Mouse (Mus musculus) CH12.LX (cell line): Measurements from ENCODE around the gene Cald1.

Source experiments
- BHLHE40 ChIP-seq: IDR thresholded peaks from 2 replicates; pipeline ENCODE4 v1.6.1; 2011; ENCODE audit warnings: mild to moderate bottlenecking, low read depth, low read length, improper control_type of control experiment
- CTCF ChIP-seq, 2 experiments: IDR thresholded peaks in 1 of 2; conservative IDR thresholded peaks in 1 of 2; 2 replicates each; pipeline ENCODE4 v1.5.1; 2011 to 2012; ENCODE audit warnings: low read depth in 2 of 2, low read length in 2 of 2, improper control_type of control experiment in 1 of 2, inconsistent platforms in 1 of 2, mild to moderate bottlenecking in 1 of 2, moderate library complexity in 1 of 2
- ETS1 ChIP-seq: conservative IDR thresholded peaks from 2 replicates; pipeline ENCODE4 v1.6.1; 2012; ENCODE audit warnings: low read depth, mild to moderate bottlenecking, inconsistent platforms, low read length, improper control_type of control experiment, moderate library complexity
- MAFK ChIP-seq: IDR thresholded peaks from 2 replicates; pipeline ENCODE4 v1.6.1; 2011; ENCODE audit warnings: low read length, improper control_type of control experiment; ENCODE audit not compliant: insufficient replicate concordance
- NRF1 ChIP-seq: IDR thresholded peaks from 2 replicates; pipeline ENCODE4 v1.6.1; 2014; ENCODE audit warnings: low read depth, mild to moderate bottlenecking, inconsistent platforms, low read length, improper control_type of control experiment, moderate library complexity
- POLR2A ChIP-seq: IDR thresholded peaks from 2 replicates; pipeline ENCODE4 v1.6.1; 2011; ENCODE audit warnings: low read depth, mild to moderate bottlenecking, improper control_type of control experiment, low read length
- POLR2AphosphoS2 ChIP-seq: IDR thresholded peaks from 2 replicates; pipeline ENCODE4 v1.6.1; 2011; ENCODE audit warnings: low read depth, low read length, improper control_type of control experiment
- TBP ChIP-seq: conservative IDR thresholded peaks from 2 replicates; pipeline ENCODE4 v1.6.1; 2011; ENCODE audit warnings: low read depth, low read length, improper control_type of control experiment
- USF1 ChIP-seq: IDR thresholded peaks from 2 replicates; pipeline ENCODE4 v1.6.1; 2014; ENCODE audit warnings: low read depth, mild to moderate bottlenecking, inconsistent platforms, low read length, improper control_type of control experiment

GRCm38 (mm10) chr6:34552489-34553157 is 45.7 kb upstream of the Cald1 start:
- no peak for TF ChIP-seq POLR2A
- no peak for TF ChIP-seq CTCF (conservative IDR thresholded peaks at IDR 0.05 in 1 of 2, IDR thresholded peaks at IDR 0.05 in 1 of 2; ENCODE audit: low read depth in 2 of 2, low read length in 2 of 2)
- TF ChIP-seq BHLHE40, result no peak
- TF ChIP-seq TBP, result no peak
- no peak for TF ChIP-seq USF1
- TF ChIP-seq NRF1, result no peak
- TF ChIP-seq POLR2AphosphoS2, result no peak
- TF ChIP-seq ETS1, result no peak
- TF ChIP-seq MAFK, result no peak
